Mouse (Mus musculus) monocyte, adult 59 days (primary cell): ENCODE results near the gene Camsap3. TPM values are rescaled to one million over a fixed set of nuclear protein-coding genes. Genes with fewer than 3 reads are reported as not detected.

Source experiments
- total RNA-seq, 2 experiments: library from RNA; stranded (reverse); gene quantifications; one replicate each; pipeline ENCODE4 v1.2.4; 2023

The Camsap3 gene
- total RNA-seq = not detected

GRCm38 (mm10) chr8:3586993-3587390, at the start of gene Camsap3:
TSS of gene Camsap3 (plus strand) at chr8:3587293.

DNA sequence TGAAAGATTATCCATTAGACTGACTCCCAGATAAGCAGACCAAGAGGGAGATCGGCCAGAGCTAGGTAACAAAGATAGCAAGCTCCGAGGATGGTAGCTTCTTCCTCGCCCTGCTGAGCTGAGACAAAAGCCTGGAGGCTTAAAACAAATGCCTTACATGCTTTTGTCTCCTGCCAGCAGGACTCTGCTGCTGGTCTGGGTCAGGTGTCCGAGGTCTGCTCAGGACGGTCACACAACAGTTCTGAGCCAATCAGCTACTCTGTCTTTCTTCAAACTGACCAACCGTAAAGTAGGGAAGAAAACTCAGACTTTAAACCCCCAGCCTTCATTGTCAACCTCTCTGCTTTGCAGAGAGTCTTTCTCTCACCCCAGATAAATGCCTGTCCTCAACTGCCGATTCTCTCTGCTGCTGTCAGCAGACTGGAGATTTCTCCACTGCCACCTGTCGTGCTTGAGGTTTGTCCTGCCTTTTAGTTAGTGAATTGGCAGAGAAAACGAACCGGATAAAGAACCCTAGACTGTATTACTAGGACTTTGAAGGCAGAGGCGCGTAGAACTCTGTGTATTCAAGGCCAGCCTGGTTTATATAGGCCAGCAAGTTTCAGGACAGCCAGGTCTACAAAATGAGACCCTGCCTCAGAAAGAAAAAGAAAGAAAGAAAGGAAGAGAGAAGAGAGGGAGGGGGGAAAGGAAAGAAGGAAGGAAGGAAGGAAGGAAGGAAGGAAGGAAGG, 19.3 kb upstream of the Camsap3 start, which contains the start of gene C330021F23Rik:
Gene C330021F23Rik (plus strand): TSS at position 350 of the 731 bp plus-strand sequence.

GRCm38 (mm10) chr8:3621199-3621970, 34.3 kb downstream of the Camsap3 start, which contains the start of the genes Xab2 and Pet100:
TSS of gene Xab2 (minus strand) at chr8:3621316.
TSS of gene Pet100 (plus strand) at chr8:3621548.

GRCm38 (mm10) chr8:3625445-3625844, 38.4 kb downstream of the Camsap3 start, which contains the start of gene Pcp2:
TSS of gene Pcp2 (minus strand) at chr8:3625545.

GRCm38 (mm10) chr8:3630647-3631477, 43.8 kb downstream of the Camsap3 start, which contains the start of gene Stxbp2:
TSS of gene Stxbp2 (plus strand) at chr8:3630955.

DNA sequence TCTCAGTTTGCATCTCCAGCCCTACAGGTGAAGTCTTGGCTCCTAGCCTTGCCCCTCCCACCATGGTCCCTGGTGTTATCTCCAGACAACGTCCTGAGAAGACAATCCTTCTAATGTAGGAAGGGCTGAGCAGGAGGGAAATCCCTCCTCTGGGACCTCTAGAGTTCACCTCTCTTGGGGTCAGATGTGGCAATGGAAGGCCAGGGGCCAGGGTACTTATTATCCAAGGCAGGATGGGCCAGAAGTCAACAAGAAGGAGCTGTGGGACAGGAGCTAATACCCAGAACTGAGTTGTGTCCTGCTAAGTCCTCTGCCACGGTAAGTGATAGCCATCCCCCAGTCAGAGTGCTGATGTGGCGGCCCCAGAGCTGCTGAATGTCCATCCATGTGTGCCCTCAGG, 68.4 kb downstream of the Camsap3 start, which contains the start of gene Retn:
Gene Retn (plus strand): TSS at position 245 of the 400 bp plus-strand sequence.

Other genes starting within 250 kb of the Camsap3 start
- 10 to 100 TPM; 64.5 to 66.6 TPM for gene A430078G23Rik, start 233.9 kb upstream of the Camsap3 start, total RNA-seq
- gene Arhgef18, start 194.3 kb upstream of the Camsap3 start, total RNA-seq = 10 to 100 TPM; 79.7 to 86.1 TPM
- 1 to 10 TPM in 1 of 2 experiments, under 1 TPM in 1; 0.81 to 1.1 TPM for gene Pex11g, start 119.6 kb upstream of the Camsap3 start, total RNA-seq
- under 1 TPM; 0.63 to 0.70 TPM for gene Tex45, start 116.4 kb upstream of the Camsap3 start, total RNA-seq
- gene Zfp358, start 94.2 kb upstream of the Camsap3 start, total RNA-seq = 1 to 10 TPM; 8.4 to 8.7 TPM
- 10 to 100 TPM; 65.5 to 69.3 TPM for gene Mcoln1, start 86.8 kb upstream of the Camsap3 start, total RNA-seq
- gene Pnpla6, start 71.9 kb upstream of the Camsap3 start, total RNA-seq = 10 to 100 TPM; 42.9 to 43.1 TPM
- gene C330021F23Rik, start 19.3 kb upstream of the Camsap3 start, total RNA-seq = not detected
- gene Xab2, start 34.0 kb downstream of the Camsap3 start, total RNA-seq = 10 to 100 TPM; 61.5 to 63.3 TPM
- gene Pet100, start 34.3 kb downstream of the Camsap3 start, total RNA-seq = 10 to 100 TPM; 79.3 to 83.8 TPM
- not detected for gene Pcp2, start 38.3 kb downstream of the Camsap3 start, total RNA-seq
- gene Stxbp2, start 43.7 kb downstream of the Camsap3 start, total RNA-seq = 100 to 1,000 TPM; 245 to 265 TPM
- gene Retn, start 68.5 kb downstream of the Camsap3 start, total RNA-seq = not detected
- 10 to 100 TPM; 86.1 to 99.6 TPM for gene Mcemp1, start 78.5 kb downstream of the Camsap3 start, total RNA-seq
- gene Fcor, start 85.1 kb downstream of the Camsap3 start, total RNA-seq = 1 to 10 TPM; 3.6 to 6.1 TPM
- gene Trappc5, start 89.0 kb downstream of the Camsap3 start, total RNA-seq = 10 to 100 TPM; 17.4 to 18.4 TPM
- gene Fcer2a, start 106.9 kb downstream of the Camsap3 start, total RNA-seq = 1 to 10 TPM in 1 of 2 experiments, under 1 TPM in 1; 0.61 to 1.9 TPM
- 1 to 10 TPM in 1 of 2 experiments, under 1 TPM in 1; 0.79 to 1.0 TPM for gene Clec4g, start 133.4 kb downstream of the Camsap3 start, total RNA-seq
- gene Cd209a, start 161.7 kb downstream of the Camsap3 start, total RNA-seq = 100 to 1,000 TPM in 1 of 2 experiments, 10 to 100 TPM in 1; 87.7 to 109 TPM